Mouse (Mus musculus) midbrain, embryonic 14.5 days (tissue): ENCODE results near the gene Ntrk1. TPM values are rescaled to one million over a fixed set of nuclear protein-coding genes. Genes with fewer than 3 reads are reported as not detected.
A peak's percentile ranks its signal among the peaks of the same experiment; 100 is the strongest.

Experiments
- ATAC-seq: fragments of 200-750 bp; cut with Nextera tagmentation; 2 replicates; pipeline ENCODE4 v1.8.0; 2017; ENCODE audit warnings: moderate number of reproducible peaks, moderate library complexity; ENCODE audit not compliant: low FRiP score, low TSS enrichment
- DNase-seq: peaks from one replicate; pipeline ENCODE4 v3.0.0-alpha.2; 2015
- H3K27ac ChIP-seq: fragments of 300-500 bp; sonication (generic); replicated peaks from 2 replicates; pipeline ENCODE4 v1.5.1; 2014; ENCODE audit warnings: mild to moderate bottlenecking, low read depth, low read length, moderate library complexity
- H3K27me3 ChIP-seq: fragments of 300-500 bp; sonication (generic); 2 replicates; pipeline ENCODE4 v1.6.1; 2014; ENCODE audit warnings: low read length, control low read depth, mixed read lengths; ENCODE audit not compliant: control insufficient read depth, insufficient read depth
- H3K36me3 ChIP-seq: fragments of 300-500 bp; sonication (generic); 2 replicates; pipeline ENCODE4 v1.6.1; 2014; ENCODE audit warnings: low read length, control low read depth; ENCODE audit not compliant: control insufficient read depth, insufficient read depth
- H3K4me1 ChIP-seq: fragments of 300-500 bp; sonication (generic); 2 replicates; pipeline ENCODE4 v1.6.1; 2014; ENCODE audit warnings: mild to moderate bottlenecking, antibody characterized with exemption, low read length, control low read depth; ENCODE audit not compliant: control insufficient read depth, insufficient read depth
- H3K4me2 ChIP-seq: fragments of 300-500 bp; sonication (generic); 2 replicates; pipeline ENCODE4 v1.6.1; 2014; ENCODE audit warnings: mild to moderate bottlenecking, low read length, moderate library complexity
- H3K4me3 ChIP-seq: fragments of 300-500 bp; sonication (generic); replicated peaks from 2 replicates; pipeline ENCODE4 v1.5.1; 2014; ENCODE audit warnings: low read depth, low read length
- H3K9ac ChIP-seq: fragments of 300-500 bp; sonication (generic); replicated peaks from 2 replicates; pipeline ENCODE4 v1.6.1; 2014; ENCODE audit warnings: mild to moderate bottlenecking, low read length, moderate library complexity
- H3K9me3 ChIP-seq: fragments of 300-500 bp; sonication (generic); 2 replicates; pipeline ENCODE4 v1.6.1; 2016; ENCODE audit warnings: low read length, control low read depth, mixed read lengths; ENCODE audit not compliant: control insufficient read depth
- WGBS: fragments of 180-500 bp; shearing (Covaris S2); extraction: QIAGEN DNeasy Blood & Tissue Kit; methylation state at CpG from one replicate; pipeline ENCODE4 v1.1.7; 2014; 5-methylcytosine and 5-hydroxymethylcytosine counted together
- polyA plus RNA-seq: library from polyadenylated mRNA; unstranded; fragments of >200 nt; fragmentation: Nextera tagmentation; extraction: Ambion mirVana; gene quantifications from 2 replicates; pipeline ENCODE4 v1.2.1, GENCODE M21; 2014

Gene Ntrk1
- polyA plus RNA-seq, 1 experiment from 2014 or later: 1.2 TPM

GRCm38 (mm10) chr3:87765091-87765490, 29.9 kb downstream of the Ntrk1 start:
- Histone ChIP-seq H3K4me2 (no peak overlapping the region), H3K9me3 (no peaks in the 10 kb centered on the region), H3K4me1 (no peaks in the 10 kb centered on the region), H3K9ac (no peak overlapping the region), H3K27ac (0 out of 2 replicates have a peak overlapping the region, but pooled peaks have one; percentile 26), H3K4me3 (no peak overlapping the region), H3K36me3 (no peaks in the 10 kb centered on the region), H3K27me3 (peaks cover 17% of the 10 kb centered on the region)
- ATAC-seq: no peak
- 21% methylated on average over 10 of the region's 10 CpGs for WGBS
- no peak for DNase-seq

GRCm38 (mm10) chr3:87764506-87764905, 30.5 kb downstream of the Ntrk1 start:
- H3K9me3 ChIP-seq: no peaks in the 10 kb centered on the region
- H3K27ac ChIP-seq: no peak overlapping the region
- WGBS: 45% methylated on average over 10 of the region's 10 CpGs
- no peaks in the 10 kb centered on the region for H3K4me1 ChIP-seq
- no peak overlapping the region for H3K9ac ChIP-seq
- DNase-seq (no peak), ATAC-seq (no peak)
- H3K36me3 ChIP-seq: no peaks in the 10 kb centered on the region
- no peak overlapping the region for H3K4me2 ChIP-seq
- H3K27me3 ChIP-seq: peaks cover 13% of the 10 kb centered on the region
- H3K4me3 ChIP-seq: no peak overlapping the region

- ATAC-seq (no peak), DNase-seq (peak; percentile 62)
- Histone ChIP-seq H3K4me3 (no peak overlapping the region), H3K36me3 (no peaks in the 10 kb centered on the region), H3K4me1 (no peaks in the 10 kb centered on the region), H3K4me2 (peak overlapping the region; percentile 10; the same call in 1 of the 2 replicates), H3K9me3 (no peaks in the 10 kb centered on the region), H3K27me3 (peaks cover 10% of the 10 kb centered on the region; the same call in 1 of the 2 replicates), H3K9ac (no peak overlapping the region), H3K27ac (0 out of 2 replicates have a peak overlapping the region, but pooled peaks have one; percentile 17)
- whole genome bisulfite sequencing: 24% methylated on average over 15 of the region's 15 CpGs
Observed at GRCm38 (mm10) chr3:87763683-87764289, 31.2 kb downstream of the Ntrk1 start.

GRCm38 (mm10) chr3:87763202-87763601, 31.8 kb downstream of the Ntrk1 start:
- Histone ChIP-seq H3K36me3 (no peaks in the 10 kb centered on the region), H3K9me3 (no peaks in the 10 kb centered on the region), H3K4me1 (no peaks in the 10 kb centered on the region), H3K4me2 (no peak overlapping the region), H3K4me3 (no peak overlapping the region), H3K27me3 (peaks cover 6% of the 10 kb centered on the region; the same call in 1 of the 2 replicates), H3K27ac (0 out of 2 replicates have a peak overlapping the region, but pooled peaks have one; percentile 17), H3K9ac (no peak overlapping the region)
- DNase-seq (no peak), ATAC-seq (no peak)
- 55% methylated on average over 4 of the region's 4 CpGs for WGBS

GRCm38 (mm10) chr3:87761408-87762375, 33.3 kb downstream of the Ntrk1 start:
- H3K27ac ChIP-seq: no peak overlapping the region
- no peak for DNase-seq
- no peak overlapping the region for H3K9ac ChIP-seq

GRCm38 (mm10) chr3:87758641-87759040, 36.3 kb downstream of the Ntrk1 start:
- H3K9me3 ChIP-seq: no peaks in the 10 kb centered on the region
- H3K27ac ChIP-seq: no peak overlapping the region
- 0 out of 2 replicates have a peak, but pooled peaks cover 4% of the 10 kb centered on the region for H3K27me3 ChIP-seq
- H3K9ac ChIP-seq: no peak overlapping the region
- no peak for DNase-seq
- 39% methylated on average over 4 of the region's 5 CpGs for WGBS
- H3K4me3 ChIP-seq: no peak overlapping the region
- H3K4me1 ChIP-seq: no peaks in the 10 kb centered on the region
- no peak overlapping the region for H3K4me2 ChIP-seq
- ATAC-seq: no peak
- H3K36me3 ChIP-seq: no peaks in the 10 kb centered on the region

More at GRCm38 (mm10) chr3:87761408-87762375, 33.3 kb downstream of the Ntrk1 start:
- 81% methylated on average over 20 of the region's 20 CpGs for WGBS
- no peak overlapping the region for H3K4me3 ChIP-seq
- no peak overlapping the region for H3K4me2 ChIP-seq
- H3K9me3 ChIP-seq: no peaks in the 10 kb centered on the region
- H3K4me1 ChIP-seq: no peaks in the 10 kb centered on the region
- H3K36me3 ChIP-seq: no peaks in the 10 kb centered on the region
- H3K27me3 ChIP-seq: 0 out of 2 replicates have a peak, but pooled peaks cover under 1% of the 10 kb centered on the region
- no peak for ATAC-seq

GRCm38 (mm10) chr3:87756488-87756887, 38.5 kb downstream of the Ntrk1 start:
- ATAC-seq (no peak), DNase-seq (no peak)
- Histone ChIP-seq H3K27ac (no peak overlapping the region), H3K9ac (peak overlapping the region; percentile 21; the same call in 1 of the 2 replicates), H3K4me3 (peak overlapping the region; percentile 22; the same call in 1 of the 2 replicates), H3K36me3 (no peaks in the 10 kb centered on the region), H3K4me1 (no peaks in the 10 kb centered on the region), H3K27me3 (0 out of 2 replicates have a peak, but pooled peaks cover 4% of the 10 kb centered on the region), H3K4me2 (peak overlapping the region; percentile 48), H3K9me3 (no peaks in the 10 kb centered on the region)
- 49% methylated on average over 20 of the region's 20 CpGs for WGBS

- H3K9ac ChIP-seq: peak overlapping the region; percentile 21; the same call in 1 of the 2 replicates
- H3K4me1 ChIP-seq: no peaks in the 10 kb centered on the region
- peak; percentile 85; the same call in 1 of the 2 replicates for ATAC-seq
- peak overlapping the region; percentile 22 for H3K4me3 ChIP-seq
- H3K36me3 ChIP-seq: no peaks in the 10 kb centered on the region
- H3K9me3 ChIP-seq: no peaks in the 10 kb centered on the region
- peak overlapping the region; percentile 48 for H3K4me2 ChIP-seq
- H3K27ac ChIP-seq: no peak overlapping the region
- DNase-seq: peak; percentile 90
- 0 out of 2 replicates have a peak, but pooled peaks cover 4% of the 10 kb centered on the region for H3K27me3 ChIP-seq
- 2% methylated on average over 24 of the region's 24 CpGs for WGBS
Observed at GRCm38 (mm10) chr3:87755964-87756363, 39.0 kb downstream of the Ntrk1 start.
